Mouse (Mus musculus) CD4-positive, CD25-positive, alpha-beta regulatory T cell, adult 9 weeks (primary cell): ENCODE data around the gene Top2b. TPM values are rescaled to one million over a fixed set of nuclear protein-coding genes. Genes with fewer than 3 reads are reported as not detected.

Experiments used
- polyA plus RNA-seq: library from polyadenylated mRNA; unstranded; fragments of 100-300 nt; shearing (Covaris generic); gene quantifications from one replicate; pipeline ENCODE4 v1.2.1, GENCODE M21; 2017

Top2b gene
- 33.4 TPM for polyA plus RNA-seq

DNA sequence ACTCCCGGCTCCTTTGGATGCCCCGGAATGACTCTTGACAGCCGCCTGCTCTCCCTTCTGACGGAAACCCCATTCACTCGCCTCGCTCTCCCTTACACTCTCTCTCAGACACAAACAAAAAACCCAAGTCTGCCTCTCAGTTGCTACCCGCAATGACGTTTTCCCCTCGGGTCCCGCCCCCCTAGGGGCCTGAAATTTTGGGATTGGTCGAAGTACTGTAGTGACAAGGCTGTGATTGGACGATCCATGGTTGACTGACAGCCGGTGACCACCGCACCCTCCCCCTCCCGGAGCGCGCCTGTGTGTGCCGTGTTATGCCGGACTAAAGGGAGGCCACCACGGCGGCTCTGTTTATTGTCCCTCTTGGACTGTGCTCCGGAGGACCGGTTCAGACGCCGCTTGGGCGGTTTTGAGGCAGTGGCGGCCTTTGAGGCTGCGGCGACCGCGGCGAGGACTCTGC lies at the start of gene Top2b:
Gene Top2b, plus strand, starts transcription at position 302 of the 460 bp plus-strand sequence.

Other genes starting within 250 kb of the Top2b start
- gene Ngly1, start 115.9 kb upstream of the Top2b start, polyA plus RNA-seq, result 54.7 TPM
- 8.6 TPM for gene Oxsm, start 115.4 kb upstream of the Top2b start, polyA plus RNA-seq